Mouse (Mus musculus) ES-Bruce4 (cell line): Measurements from ENCODE around the gene Ubr3. TPM values are rescaled to one million over a fixed set of nuclear protein-coding genes. Genes with fewer than 3 reads are reported as not detected.

ENCODE experiments used
- H3K27ac ChIP-seq: 2 replicates; pipeline ENCODE4 v1.5.1; 2012; ENCODE audit warnings: low read length, inconsistent platforms; ENCODE audit not compliant: insufficient read depth
- H3K27me3 ChIP-seq: 2 replicates; pipeline ENCODE4 v1.6.1; 2012; ENCODE audit warnings: mild to moderate bottlenecking, low read length, inconsistent platforms; ENCODE audit not compliant: control insufficient read depth, poor library complexity, insufficient read depth, severe bottlenecking
- H3K36me3 ChIP-seq: 2 replicates; pipeline ENCODE4 v1.6.1; 2012; ENCODE audit warnings: inconsistent platforms, mild to moderate bottlenecking, low read length, moderate library complexity; ENCODE audit not compliant: control insufficient read depth, poor library complexity, insufficient read depth, severe bottlenecking
- H3K4me1 ChIP-seq: one replicate; pipeline ENCODE4 v1.8.1; 2011; ENCODE audit warnings: low read length; ENCODE audit not compliant: control insufficient read depth, insufficient read depth
- H3K4me3 ChIP-seq: 2 replicates; pipeline ENCODE4 v1.5.1; 2011; ENCODE audit warnings: low read depth, mild to moderate bottlenecking, low read length
- H3K9ac ChIP-seq: 2 replicates; pipeline ENCODE4 v1.6.1; 2012; ENCODE audit warnings: low read depth, mild to moderate bottlenecking, inconsistent platforms; ENCODE audit not compliant: poor library complexity, severe bottlenecking
- H3K9me3 ChIP-seq: replicated peaks from 2 replicates; pipeline ENCODE4 v1.6.1; 2012; ENCODE audit warnings: mild to moderate bottlenecking, low read length, inconsistent platforms; ENCODE audit not compliant: control insufficient read depth, poor library complexity, insufficient read depth, severe bottlenecking
- CTCF ChIP-seq: IDR thresholded peaks from one replicate; pipeline ENCODE4 v1.8.1; 2011; ENCODE audit warnings: low read depth, low read length
- EP300 ChIP-seq: IDR thresholded peaks from 2 replicates; pipeline ENCODE4 v1.6.1; 2011; ENCODE audit warnings: low read depth, low read length; ENCODE audit not compliant: insufficient read depth
- POLR2A ChIP-seq: IDR thresholded peaks from one replicate; pipeline ENCODE4 v1.8.1; 2011; ENCODE audit warnings: low read length; ENCODE audit not compliant: insufficient read depth
- polyA plus RNA-seq: library from polyadenylated mRNA; stranded (reverse); fragments of >200 nt; gene quantifications from 2 replicates; pipeline ENCODE4 v1.2.4, GENCODE M21; 2011; ENCODE audit warnings: low read depth; ENCODE audit not compliant: missing spikeins, insufficient read depth, insufficient read length

The Ubr3 gene
- polyA plus RNA-seq, 1 experiment: 65.6 TPM

- Histone ChIP-seq H3K9me3 (no peaks in the 10 kb centered on the region), H3K27ac (no peak overlapping the region), H3K36me3 (no peaks in the 10 kb centered on the region; the same call in 1 of the 2 replicates), H3K9ac (no peak overlapping the region), H3K27me3 (no peaks in the 10 kb centered on the region), H3K4me3 (no peak overlapping the region), H3K4me1 (no peaks in the 10 kb centered on the region)
- no peak for TF ChIP-seq EP300
- TF ChIP-seq CTCF: no peak
- no peak for TF ChIP-seq POLR2A
These were observed 102.2 kb downstream of the Ubr3 start for GRCm38 (mm10) chr2:69999097-69999770.

- Histone ChIP-seq H3K36me3 (no peaks in the 10 kb centered on the region; the same call in 1 of the 2 replicates), H3K9ac (no peak overlapping the region), H3K9me3 (no peaks in the 10 kb centered on the region), H3K27me3 (no peaks in the 10 kb centered on the region), H3K4me3 (no peak overlapping the region), H3K27ac (no peak overlapping the region), H3K4me1 (no peaks in the 10 kb centered on the region)
- TF ChIP-seq EP300 (no peak), CTCF (no peak), POLR2A (no peak)
These were observed 103.3 kb downstream of the Ubr3 start for GRCm38 (mm10) chr2:70000316-70000715.

- Histone ChIP-seq H3K36me3 (no peaks in the 10 kb centered on the region; the same call in 1 of the 2 replicates), H3K9ac (no peak overlapping the region), H3K4me3 (no peak overlapping the region)
These were observed 109.4 kb downstream of the Ubr3 start for GRCm38 (mm10) chr2:70006492-70006891.

GRCm38 (mm10) chr2:70012941-70013340 is 115.9 kb downstream of the Ubr3 start:
- no peak overlapping the region for H3K27ac ChIP-seq
- H3K36me3 ChIP-seq: peaks cover 11% of the 10 kb centered on the region
- H3K4me1 ChIP-seq: no peaks in the 10 kb centered on the region
- no peaks in the 10 kb centered on the region for H3K27me3 ChIP-seq
- TF ChIP-seq POLR2A: no peak
- TF ChIP-seq CTCF: no peak
- no peak for TF ChIP-seq EP300
- H3K4me3 ChIP-seq: no peak overlapping the region
- no peaks in the 10 kb centered on the region for H3K9me3 ChIP-seq
- H3K9ac ChIP-seq: no peak overlapping the region

More at GRCm38 (mm10) chr2:70006492-70006891, 109.4 kb downstream of the Ubr3 start:
- no peak for TF ChIP-seq CTCF
- no peaks in the 10 kb centered on the region for H3K9me3 ChIP-seq
- no peak overlapping the region for H3K27ac ChIP-seq
- H3K4me1 ChIP-seq: no peaks in the 10 kb centered on the region
- H3K27me3 ChIP-seq: no peaks in the 10 kb centered on the region

GRCm38 (mm10) chr2:70018236-70018635 is 121.2 kb downstream of the Ubr3 start:
- no peak for TF ChIP-seq CTCF
- no peak for TF ChIP-seq EP300
- Histone ChIP-seq H3K27me3 (no peaks in the 10 kb centered on the region), H3K4me3 (no peak overlapping the region), H3K36me3 (peaks cover 31% of the 10 kb centered on the region), H3K9ac (no peak overlapping the region), H3K4me1 (no peaks in the 10 kb centered on the region), H3K9me3 (no peaks in the 10 kb centered on the region), H3K27ac (no peak overlapping the region)

GRCm38 (mm10) chr2:70024454-70024853 is 127.4 kb downstream of the Ubr3 start:
- H3K9ac ChIP-seq: no peak overlapping the region
- peaks cover 14% of the 10 kb centered on the region for H3K36me3 ChIP-seq
- no peak overlapping the region for H3K27ac ChIP-seq
- H3K27me3 ChIP-seq: no peaks in the 10 kb centered on the region
- no peaks in the 10 kb centered on the region for H3K4me1 ChIP-seq
- TF ChIP-seq POLR2A: no peak
- no peak for TF ChIP-seq CTCF
- TF ChIP-seq EP300: no peak
- no peaks in the 10 kb centered on the region for H3K9me3 ChIP-seq
- H3K4me3 ChIP-seq: no peak overlapping the region
